Mouse (Mus musculus): ENCODE results near the gene Paip2b.

- TF ChIP-seq CTCF (IDR thresholded peaks at IDR 0.05; ENCODE audit: insufficient read depth, low read depth, low read length) = no peak
- TF ChIP-seq POLR2A (IDR thresholded peaks at IDR 0.05; ENCODE audit: insufficient read depth, low read depth, low read length) = no peak
Observed at GRCm38 (mm10) chr6:83795492-83795900, 36.0 kb downstream of the Paip2b start.
